Mouse (Mus musculus) CH12.LX (cell line): Measurements from ENCODE around the gene Fcgbp. TPM values are rescaled to one million over a fixed set of nuclear protein-coding genes. Genes with fewer than 3 reads are reported as not detected.

Source experiments
- DNase-seq: peaks from one replicate; pipeline ENCODE4 v3.0.0-alpha.2; 2013; ENCODE audit errors: extremely low read depth
- H3K27ac ChIP-seq: 2 replicates; pipeline ENCODE4 v1.5.1; 2012; ENCODE audit warnings: low read depth, mild to moderate bottlenecking, control low read depth, moderate library complexity; ENCODE audit not compliant: insufficient read depth
- H3K27me3 ChIP-seq: replicated peaks from 2 replicates; pipeline ENCODE3; 2012; ENCODE audit warnings: inconsistent platforms
- H3K36me3 ChIP-seq, 2 experiments: replicated peaks in 1 of 2; 2 replicates each; pipeline versions ENCODE3 to v1.6.1; 2012; ENCODE audit warnings: inconsistent platforms in 1 of 2, low read length in 1 of 2, mild to moderate bottlenecking in 1 of 2, mixed read lengths in 1 of 2, moderate library complexity in 1 of 2; ENCODE audit not compliant: control insufficient read depth in 1 of 2, insufficient read depth in 1 of 2
- H3K4me1 ChIP-seq, 2 experiments: 2 replicates each; pipeline ENCODE4 v1.6.1; 2012; ENCODE audit warnings: inconsistent platforms in 1 of 2, moderate library complexity in 1 of 2; ENCODE audit not compliant: insufficient read depth in 2 of 2, control insufficient read depth in 1 of 2
- H3K4me2 ChIP-seq: 2 replicates; pipeline ENCODE4 v1.6.1; 2012; ENCODE audit warnings: low read depth, mild to moderate bottlenecking, control low read depth; ENCODE audit not compliant: poor library complexity, insufficient read depth, severe bottlenecking
- H3K4me3 ChIP-seq, 3 experiments: fragments of 150-350 bp in 1 of 3; sonication (generic) in 1 of 3; replicated peaks in 1 of 3; 2 replicates each; pipeline versions ENCODE3 to v1.5.1; 2011 to 2012; ENCODE audit warnings: low read depth in 2 of 3, low read length in 2 of 3, mild to moderate bottlenecking in 2 of 3, moderate library complexity in 2 of 3, control low read depth in 1 of 3, improper control_type of control experiment in 1 of 3, inconsistent platforms in 1 of 3, mixed read lengths in 1 of 3; ENCODE audit not compliant: poor library complexity in 1 of 3
- H3K79me2 ChIP-seq: replicated peaks from 2 replicates; pipeline ENCODE4 v1.6.1; 2012; ENCODE audit warnings: mild to moderate bottlenecking, moderate library complexity; ENCODE audit not compliant: control insufficient read depth, poor library complexity, insufficient read depth, severe bottlenecking; ENCODE audit errors: extremely low read depth
- H3K9ac ChIP-seq: 2 replicates; pipeline ENCODE4 v1.6.1; 2012; ENCODE audit warnings: low read depth, mild to moderate bottlenecking, control low read depth, moderate library complexity; ENCODE audit not compliant: insufficient read depth
- H3K9me3 ChIP-seq: replicated peaks from 2 replicates; pipeline ENCODE3; 2012; ENCODE audit warnings: low read length, inconsistent platforms, mixed read lengths
- CHD1 ChIP-seq: IDR thresholded peaks from 2 replicates; pipeline ENCODE4 v1.6.1; 2012; ENCODE audit warnings: low read depth, low read length, improper control_type of control experiment, inconsistent platforms
- CTCF ChIP-seq, 2 experiments: IDR thresholded peaks in 1 of 2; conservative IDR thresholded peaks in 1 of 2; 2 replicates each; pipeline ENCODE4 v1.5.1; 2011 to 2012; ENCODE audit warnings: low read depth in 2 of 2, low read length in 2 of 2, improper control_type of control experiment in 1 of 2, inconsistent platforms in 1 of 2, mild to moderate bottlenecking in 1 of 2, moderate library complexity in 1 of 2
- E2F4 ChIP-seq: IDR thresholded peaks from 2 replicates; pipeline ENCODE4 v1.6.1; 2011; ENCODE audit warnings: low read depth, low read length, improper control_type of control experiment; ENCODE audit not compliant: insufficient replicate concordance
- ELF1 ChIP-seq: IDR thresholded peaks from 2 replicates; pipeline ENCODE4 v1.6.1; 2014; ENCODE audit warnings: low read depth, mild to moderate bottlenecking, inconsistent platforms, low read length, improper control_type of control experiment
- ETS1 ChIP-seq: conservative IDR thresholded peaks from 2 replicates; pipeline ENCODE4 v1.6.1; 2012; ENCODE audit warnings: low read depth, mild to moderate bottlenecking, inconsistent platforms, low read length, improper control_type of control experiment, moderate library complexity
- HCFC1 ChIP-seq: IDR thresholded peaks from 2 replicates; pipeline ENCODE4 v1.6.1; 2012; ENCODE audit warnings: low read depth, mild to moderate bottlenecking, inconsistent platforms, low read length, improper control_type of control experiment
- JUN ChIP-seq: IDR thresholded peaks from 2 replicates; pipeline ENCODE4 v1.6.1; 2011; ENCODE audit warnings: low read depth, mild to moderate bottlenecking, low read length, improper control_type of control experiment, moderate library complexity; ENCODE audit not compliant: insufficient read depth
- MAFK ChIP-seq: IDR thresholded peaks from 2 replicates; pipeline ENCODE4 v1.6.1; 2011; ENCODE audit warnings: low read length, improper control_type of control experiment; ENCODE audit not compliant: insufficient replicate concordance
- MXI1 ChIP-seq: IDR thresholded peaks from 2 replicates; pipeline ENCODE4 v1.6.1; 2011; ENCODE audit warnings: mild to moderate bottlenecking, low read depth, low read length, improper control_type of control experiment
- NELFE ChIP-seq: IDR thresholded peaks from 2 replicates; pipeline ENCODE4 v1.6.1; 2011; ENCODE audit warnings: low read depth, low read length, improper control_type of control experiment
- NRF1 ChIP-seq: IDR thresholded peaks from 2 replicates; pipeline ENCODE4 v1.6.1; 2014; ENCODE audit warnings: low read depth, mild to moderate bottlenecking, inconsistent platforms, low read length, improper control_type of control experiment, moderate library complexity
- POLR2AphosphoS2 ChIP-seq: IDR thresholded peaks from 2 replicates; pipeline ENCODE4 v1.6.1; 2011; ENCODE audit warnings: low read depth, low read length, improper control_type of control experiment
- RAD21 ChIP-seq: IDR thresholded peaks from 2 replicates; pipeline ENCODE4 v1.6.1; 2011; ENCODE audit warnings: low read depth, mild to moderate bottlenecking, low read length, improper control_type of control experiment, moderate library complexity
- TCF12 ChIP-seq: IDR thresholded peaks from 2 replicates; pipeline ENCODE4 v1.6.1; 2014; ENCODE audit warnings: low read depth, mild to moderate bottlenecking, inconsistent platforms, low read length, improper control_type of control experiment
- UBTF ChIP-seq: IDR thresholded peaks from 2 replicates; pipeline ENCODE4 v1.6.1; 2012; ENCODE audit warnings: low read depth, mild to moderate bottlenecking, inconsistent platforms, low read length, improper control_type of control experiment, moderate library complexity
- USF1 ChIP-seq: IDR thresholded peaks from 2 replicates; pipeline ENCODE4 v1.6.1; 2014; ENCODE audit warnings: low read depth, mild to moderate bottlenecking, inconsistent platforms, low read length, improper control_type of control experiment
- USF2 ChIP-seq: conservative IDR thresholded peaks from 2 replicates; pipeline ENCODE4 v1.6.1; 2011; ENCODE audit warnings: low read depth, low read length, improper control_type of control experiment
- dilution Hi-C: fragments of 300-500 bp; cut with MboI; formaldehyde crosslinking; loops from 2 replicates; pipeline ENCODE4 v1.14.3; 2020; ENCODE audit warnings: low sequenced_read_pairs; ENCODE audit not compliant: extremely low pct_unique_long_range_greater_than_20kb, extremely low pct_ligation_motif_present
- in situ Hi-C: fragments of 300-500 bp; cut with MboI; formaldehyde crosslinking; loops from 3 replicates; pipeline ENCODE4 v1.14.3; 2019; ENCODE audit warnings: low sequenced_read_pairs, low pct_ligation_motif_present, low pct_unique_long_range_greater_than_20kb, mixed read lengths
- polyA plus RNA-seq: library from polyadenylated mRNA; unstranded; fragments of >175 nt; gene quantifications from 2 replicates; pipeline ENCODE4 v1.2.1, GENCODE M21; 2012; ENCODE audit warnings: low read depth; ENCODE audit not compliant: insufficient read length
- total RNA-seq, 2 experiments: library from RNA; depleted of rRNA; stranded (reverse); fragments of 300-350 nt in 1 of 2; fragments of >200 nt in 1 of 2; gene quantifications; 2 replicates each; pipeline ENCODE4 v1.2.3; 2012 to 2014

Fcgbp gene
- total and polyA plus RNA-seq, 3 experiments: not detected

DNA sequence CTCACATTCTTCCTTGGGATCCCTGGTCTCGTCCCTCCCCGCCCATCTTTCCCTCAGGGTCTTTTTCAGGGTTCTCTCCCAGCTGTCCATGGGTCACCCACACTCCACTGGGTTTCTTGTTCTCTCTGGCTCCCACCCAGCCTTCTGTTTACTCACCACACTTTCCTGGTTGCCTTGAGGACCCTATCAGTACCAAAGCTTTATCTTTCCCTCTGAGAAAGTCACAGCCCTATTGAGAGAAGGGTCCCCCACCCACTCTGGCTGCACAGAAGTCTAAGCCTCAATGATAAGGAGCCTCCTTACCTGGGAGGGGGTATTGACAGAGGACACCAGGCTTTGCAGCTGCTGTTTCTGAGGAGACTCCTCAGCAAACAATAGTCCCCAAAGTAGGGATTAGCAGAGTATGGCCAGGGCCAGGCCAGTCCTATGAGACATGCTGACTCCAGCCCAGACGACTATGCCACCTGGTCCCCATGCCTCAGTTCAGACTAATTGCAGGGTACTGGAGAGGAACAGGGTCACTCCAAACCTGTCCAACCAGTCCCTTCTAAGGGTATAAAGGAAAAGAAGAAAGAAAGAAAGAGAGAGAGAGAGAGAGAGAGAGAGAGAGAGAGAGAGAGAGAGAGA lies 1.4 kb upstream of the Fcgbp start:
- DNase-seq: no peak
- H3K79me2 ChIP-seq: no peaks in the 10 kb centered on the region
- no peak overlapping the region for H3K27ac ChIP-seq
- no peak for TF ChIP-seq ETS1
- TF ChIP-seq E2F4: no peak
- TF ChIP-seq NELFE: no peak
- TF ChIP-seq CTCF (conservative IDR thresholded peaks at IDR 0.05 in 1 of 2, IDR thresholded peaks at IDR 0.05 in 1 of 2; ENCODE audit: low read depth in 2 of 2, low read length in 2 of 2): no peak
- TF ChIP-seq MAFK: no peak
- TF ChIP-seq HCFC1: no peak
- TF ChIP-seq ELF1: no peak
- no peak for TF ChIP-seq JUN
- TF ChIP-seq NRF1: no peak
- TF ChIP-seq USF2: no peak
- TF ChIP-seq POLR2AphosphoS2: no peak
- TF ChIP-seq MXI1: no peak
- no peak for TF ChIP-seq TCF12
- TF ChIP-seq CHD1: no peak
- no peak for TF ChIP-seq USF1
- no peak for TF ChIP-seq RAD21
- dilution Hi-C loops (no loop called here), in situ Hi-C loops (no loop called here)
- no peak overlapping the region for H3K9ac ChIP-seq
- H3K4me3 ChIP-seq: no peak overlapping the region
- no peaks in the 10 kb centered on the region for H3K9me3 ChIP-seq
- H3K4me1 ChIP-seq: 0 out of 4 replicates have a peak, but pooled peaks cover 0 to 2% of the 10 kb centered on the region in 2 experiments
- H3K4me2 ChIP-seq: no peak overlapping the region
- H3K27me3 ChIP-seq: peaks cover 76% of the 10 kb centered on the region
- H3K36me3 ChIP-seq: no peaks in the 10 kb centered on the region

DNA sequence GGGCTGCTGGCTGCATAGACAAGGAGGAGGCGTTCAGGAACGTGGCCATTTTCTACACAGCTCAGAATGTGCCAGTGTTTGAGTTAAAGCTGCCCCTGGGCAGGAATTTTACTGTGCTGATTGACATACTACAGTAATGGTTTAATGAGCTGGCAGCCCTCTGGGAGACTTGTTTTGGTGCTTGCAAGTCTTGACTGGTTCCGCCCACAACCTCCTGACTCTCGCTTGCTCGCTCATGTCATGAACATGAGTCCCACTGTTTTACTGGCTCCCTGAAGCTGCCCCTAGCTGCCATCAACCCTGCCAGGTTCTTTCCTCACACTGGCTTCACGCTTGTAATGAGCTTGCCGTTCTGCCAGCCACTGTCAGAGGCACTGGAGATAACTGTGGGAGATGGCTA lies 13.2 kb downstream of the Fcgbp start:
- no peak for DNase-seq
- dilution Hi-C loops: no loop called here
- Histone ChIP-seq H3K4me1 (no peaks in the 10 kb centered on the region), H3K9me3 (peaks cover 3% of the 10 kb centered on the region), H3K79me2 (no peaks in the 10 kb centered on the region), H3K9ac (no peak overlapping the region), H3K4me2 (no peak overlapping the region), H3K27ac (no peak overlapping the region), H3K4me3 (no peak overlapping the region), H3K36me3 (no peaks in the 10 kb centered on the region), H3K27me3 (peaks cover 51% of the 10 kb centered on the region)
- in situ Hi-C loops: no loop called here
- TF ChIP-seq UBTF: no peak
- TF ChIP-seq ETS1: no peak
